Mouse (Mus musculus) kidney, postnatal 0 days (tissue): Measurements from ENCODE around the gene Ficd. TPM values are rescaled to one million over a fixed set of nuclear protein-coding genes. Genes with fewer than 3 reads are reported as not detected.
"Not testable (repeated sequence)": the region's sequence is repeated elsewhere in the genome, so short reads cannot be mapped to it uniquely, and the experiment has no call there.

ENCODE experiments used
- ATAC-seq: fragments of 200-750 bp; cut with Nextera tagmentation; replicated peaks from 2 replicates; pipeline ENCODE4 v1.8.0; 2017; ENCODE audit warnings: low read depth, moderate number of reproducible peaks, moderate TSS enrichment, moderate library complexity; ENCODE audit not compliant: low FRiP score
- DNase-seq: peaks from one replicate; pipeline ENCODE4 v3.0.0-alpha.2; 2016; ENCODE audit warnings: low spot score
- H3K27ac ChIP-seq: fragments of 300-500 bp; sonication (generic); 2 replicates; pipeline ENCODE4 v1.5.1; 2014; ENCODE audit warnings: mild to moderate bottlenecking
- H3K27me3 ChIP-seq: fragments of 300-500 bp; sonication (generic); 2 replicates; pipeline ENCODE4 v1.6.1; 2014; ENCODE audit warnings: low read length, mixed read lengths; ENCODE audit not compliant: insufficient read depth
- H3K36me3 ChIP-seq: fragments of 300-500 bp; sonication (generic); 2 replicates; pipeline ENCODE4 v1.6.1; 2014; ENCODE audit warnings: low read length, mixed read lengths; ENCODE audit not compliant: insufficient read depth
- H3K4me1 ChIP-seq: fragments of 300-500 bp; sonication (generic); replicated peaks from 2 replicates; pipeline ENCODE4 v1.6.1; 2014; ENCODE audit warnings: antibody characterized with exemption, low read length, mixed read lengths; ENCODE audit not compliant: insufficient read depth
- H3K4me2 ChIP-seq: fragments of 300-500 bp; sonication (generic); 2 replicates; pipeline ENCODE4 v1.6.1; 2014; ENCODE audit warnings: mild to moderate bottlenecking, low read length, moderate library complexity, mixed read lengths
- H3K4me3 ChIP-seq: fragments of 300-500 bp; sonication (generic); replicated peaks from 2 replicates; pipeline ENCODE4 v1.5.1; 2014; ENCODE audit warnings: low read depth, low read length
- H3K9ac ChIP-seq: fragments of 300-500 bp; sonication (generic); 2 replicates; pipeline ENCODE4 v1.6.1; 2014; ENCODE audit warnings: low read depth, low read length
- H3K9me3 ChIP-seq: fragments of 300-500 bp; sonication (generic); replicated peaks from 2 replicates; pipeline ENCODE4 v1.6.1; 2016; ENCODE audit warnings: low read length, inconsistent platforms, mixed read lengths
- CTCF ChIP-seq: IDR thresholded peaks from 2 replicates; pipeline ENCODE4 v1.5.1; 2016; ENCODE audit warnings: antibody characterized with exemption, low read depth, mild to moderate bottlenecking, moderate library complexity
- WGBS: fragments of 180-500 bp; shearing (Covaris S2); extraction: QIAGEN DNeasy Blood & Tissue Kit; methylation state at CpG from one replicate; pipeline ENCODE4 v1.1.7; 2014; 5-methylcytosine and 5-hydroxymethylcytosine counted together
- polyA plus RNA-seq: library from polyadenylated mRNA; unstranded; fragments of >200 nt; fragmentation: Nextera tagmentation; extraction: Ambion mirVana; gene quantifications from 2 replicates; pipeline ENCODE4 v1.2.1, GENCODE M21; 2015

Ficd gene
- polyA plus RNA-seq, 1 experiment from 2014 or later, result 5.4 TPM

DNA sequence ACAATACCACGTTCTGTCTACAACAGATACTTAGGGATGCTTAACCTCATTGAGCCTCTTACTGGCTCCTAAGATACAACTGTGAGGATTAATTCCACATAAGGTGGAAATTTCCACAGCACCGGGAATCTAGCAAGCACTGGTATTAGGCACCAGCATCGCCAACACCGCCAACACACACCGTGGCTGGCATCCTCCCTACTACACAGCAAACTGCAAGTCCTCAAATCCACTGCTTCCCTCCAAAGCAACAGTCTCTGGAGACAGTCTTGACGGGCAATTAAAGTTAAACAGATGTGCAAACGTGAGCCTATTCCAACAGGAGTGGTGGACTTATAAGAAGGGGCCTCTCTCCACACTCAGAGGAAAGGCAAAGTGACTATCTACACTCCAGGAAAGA lies 45.7 kb downstream of the Ficd start:
- Histone ChIP-seq H3K27me3 (no peaks in the 10 kb centered on the region), H3K27ac (no peak overlapping the region), H3K4me2 (no peak overlapping the region), H3K36me3 (peaks cover 14% of the 10 kb centered on the region; the same call in 1 of the 2 replicates), H3K4me3 (no peak overlapping the region), H3K4me1 (peaks cover 9% of the 10 kb centered on the region; the same call in 1 of the 2 replicates), H3K9ac (no peak overlapping the region), H3K9me3 (no peaks in the 10 kb centered on the region)
- TF ChIP-seq CTCF, result no peak
- 62% methylated on average over 7 of the region's 7 CpGs for WGBS
- no peak for DNase-seq
- no peak for ATAC-seq

DNA sequence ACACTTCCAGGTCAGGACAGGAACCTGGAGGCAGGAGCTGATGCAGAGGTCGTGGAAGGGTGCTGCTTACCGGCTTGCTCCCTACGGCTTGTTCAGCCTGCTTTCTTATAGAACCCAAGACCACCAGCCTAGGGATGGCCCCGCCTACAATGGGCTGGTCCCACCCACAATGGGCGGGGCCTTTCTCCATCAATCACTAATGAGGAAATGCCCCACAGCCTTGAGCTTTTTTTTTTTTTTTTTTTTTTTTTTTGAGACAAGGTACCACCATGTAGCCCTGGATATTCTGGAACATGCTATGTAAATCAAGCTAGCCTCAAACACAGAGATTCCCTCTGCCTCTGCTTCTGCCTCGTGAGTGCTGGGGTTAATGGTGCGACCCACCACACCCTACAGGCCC lies 46.3 kb downstream of the Ficd start:
- H3K9me3 ChIP-seq, result no peaks in the 10 kb centered on the region
- no peak overlapping the region for H3K27ac ChIP-seq
- H3K36me3 ChIP-seq, result peaks cover 8% of the 10 kb centered on the region; the same call in 1 of the 2 replicates
- 77% methylated on average over 7 of the region's 7 CpGs for WGBS
- no peak overlapping the region for H3K9ac ChIP-seq
- ATAC-seq (no peak), DNase-seq (no peak)
- TF ChIP-seq CTCF, result no peak
- H3K4me3 ChIP-seq, result no peak overlapping the region
- no peak overlapping the region for H3K4me2 ChIP-seq
- H3K27me3 ChIP-seq, result no peaks in the 10 kb centered on the region
- H3K4me1 ChIP-seq, result peaks cover 9% of the 10 kb centered on the region; the same call in 1 of the 2 replicates

DNA sequence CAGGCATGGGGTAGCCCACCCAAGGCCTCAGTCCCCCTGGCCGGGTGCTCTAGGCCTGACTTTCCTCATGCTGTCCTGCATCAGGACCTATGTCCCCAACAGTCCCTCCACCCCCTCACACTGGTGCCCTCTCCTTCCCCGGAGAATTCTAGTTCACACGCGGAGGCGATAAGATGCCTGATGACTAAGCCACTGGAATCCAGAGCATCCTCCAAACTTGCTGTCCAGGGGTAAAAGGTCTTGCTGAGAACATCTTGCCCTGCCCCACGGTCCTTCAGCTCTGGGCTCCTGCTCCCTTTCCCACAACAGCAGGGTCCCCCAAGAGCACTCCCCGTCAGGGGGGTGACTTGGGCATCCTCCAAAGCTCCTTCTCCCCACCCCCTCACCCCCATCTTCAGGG lies 47.0 kb downstream of the Ficd start:
- H3K4me1 ChIP-seq, result peaks cover 9% of the 10 kb centered on the region; the same call in 1 of the 2 replicates
- TF ChIP-seq CTCF, result no peak
- H3K36me3 ChIP-seq, result 0 out of 2 replicates have a peak, but pooled peaks cover 6% of the 10 kb centered on the region
- H3K4me2 ChIP-seq, result no peak overlapping the region
- no peak overlapping the region for H3K9ac ChIP-seq
- 76% methylated on average over 7 of the region's 7 CpGs for WGBS
- ATAC-seq (no peak), DNase-seq (no peak)
- no peaks in the 10 kb centered on the region for H3K27me3 ChIP-seq
- H3K9me3 ChIP-seq, result no peaks in the 10 kb centered on the region
- H3K4me3 ChIP-seq, result no peak overlapping the region
- H3K27ac ChIP-seq, result peak overlapping the region; percentile 83; the same call in 1 of the 2 replicates

DNA sequence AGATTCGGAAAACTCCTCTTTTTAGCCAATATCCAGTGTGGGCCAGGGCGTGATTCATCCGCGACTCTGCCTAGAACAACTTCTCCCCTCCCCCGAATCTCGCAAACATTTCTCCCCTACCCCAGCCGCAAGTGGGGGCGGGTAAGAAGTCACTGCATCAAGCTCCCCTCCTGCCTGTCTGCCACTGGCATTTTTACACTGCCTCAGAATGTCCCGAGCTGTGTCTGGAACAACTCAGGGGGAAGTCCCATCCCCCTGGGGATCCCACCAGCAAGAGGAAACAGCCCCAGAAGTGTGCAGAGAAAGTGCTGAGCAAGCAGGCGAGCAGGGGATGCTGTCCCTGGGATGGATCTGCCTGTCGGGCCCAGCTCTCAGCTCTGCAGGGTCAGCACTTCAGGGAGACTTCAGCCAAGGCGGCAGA lies 48.0 kb downstream of the Ficd start:
- peak; percentile 77 for DNase-seq
- no peak for TF ChIP-seq CTCF
- Histone ChIP-seq H3K27me3 (no peaks in the 10 kb centered on the region), H3K4me3 (no peak overlapping the region), H3K9me3 (no peaks in the 10 kb centered on the region), H3K27ac (peak overlapping the region; percentile 83), H3K4me1 (peaks cover 11% of the 10 kb centered on the region; the same call in 1 of the 2 replicates), H3K4me2 (0 out of 2 replicates have a peak overlapping the region, but pooled peaks have one; percentile 10), H3K9ac (0 out of 2 replicates have a peak overlapping the region, but pooled peaks have one; percentile 35), H3K36me3 (0 out of 2 replicates have a peak, but pooled peaks cover under 1% of the 10 kb centered on the region)
- ATAC-seq, result no peak
- 3% methylated on average over 12 of the region's 12 CpGs for WGBS

DNA sequence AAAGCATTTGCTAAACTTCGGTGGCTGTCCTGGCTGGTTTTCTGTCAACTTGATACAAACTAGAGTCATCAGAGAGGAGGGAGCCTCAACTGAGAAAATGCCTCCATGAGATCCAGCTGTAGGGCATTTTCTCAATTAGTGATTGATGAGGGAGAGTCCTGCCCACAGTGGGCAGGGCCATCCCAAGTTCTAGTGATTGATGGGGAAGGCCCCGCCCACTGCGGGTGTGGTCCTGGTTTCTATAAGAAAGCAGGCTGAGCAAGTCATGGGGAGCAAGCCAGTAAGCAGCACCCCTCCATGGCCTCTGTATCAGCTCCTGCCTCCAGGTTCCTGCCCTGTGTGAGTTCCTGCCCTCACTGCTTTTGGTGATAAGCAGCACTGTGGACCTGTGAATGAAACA lies 48.5 kb downstream of the Ficd start:
- not testable (repeated sequence) for H3K9me3 ChIP-seq, DNase-seq, H3K4me2 ChIP-seq, H3K4me3 ChIP-seq, H3K27me3 ChIP-seq, H3K36me3 ChIP-seq, ATAC-seq
- 39% methylated on average over 3 of the region's 3 CpGs for WGBS
- Histone ChIP-seq H3K27ac (peak overlapping the region; percentile 83), H3K4me1 (peaks cover 16% of the 10 kb centered on the region; the same call in 1 of the 2 replicates), H3K9ac (0 out of 2 replicates have a peak overlapping the region, but pooled peaks have one; percentile 35)

DNA sequence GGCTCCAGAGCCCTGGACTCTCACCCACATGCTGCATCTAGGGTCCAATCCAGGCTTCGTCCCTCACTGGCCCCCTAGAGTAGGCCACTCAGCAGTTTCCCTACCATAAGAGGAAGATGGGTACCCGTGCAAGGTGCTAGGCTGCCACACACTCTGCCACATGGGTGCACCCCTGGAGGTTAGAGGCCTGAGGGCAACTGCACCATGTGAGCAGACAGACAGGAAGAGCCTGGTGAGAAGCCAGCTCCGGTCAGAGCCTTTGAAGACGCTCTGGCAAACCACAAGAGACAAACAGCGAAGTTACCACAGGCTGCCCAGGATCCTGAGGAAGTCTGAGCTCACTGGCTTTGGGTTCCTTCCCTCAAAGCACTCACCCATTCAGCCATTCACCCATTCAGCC lies 51.4 kb downstream of the Ficd start:
- no peak overlapping the region for H3K9ac ChIP-seq
- TF ChIP-seq CTCF, result no peak
- no peak for DNase-seq
- no peak for ATAC-seq
- no peaks in the 10 kb centered on the region for H3K9me3 ChIP-seq
- H3K4me3 ChIP-seq, result no peak overlapping the region
- H3K27me3 ChIP-seq, result no peaks in the 10 kb centered on the region
- no peaks in the 10 kb centered on the region for H3K36me3 ChIP-seq
- WGBS, result 71% methylated on average over 5 of the region's 5 CpGs
- H3K27ac ChIP-seq, result no peak overlapping the region
- no peak overlapping the region for H3K4me2 ChIP-seq
- peaks cover 28% of the 10 kb centered on the region for H3K4me1 ChIP-seq

DNA sequence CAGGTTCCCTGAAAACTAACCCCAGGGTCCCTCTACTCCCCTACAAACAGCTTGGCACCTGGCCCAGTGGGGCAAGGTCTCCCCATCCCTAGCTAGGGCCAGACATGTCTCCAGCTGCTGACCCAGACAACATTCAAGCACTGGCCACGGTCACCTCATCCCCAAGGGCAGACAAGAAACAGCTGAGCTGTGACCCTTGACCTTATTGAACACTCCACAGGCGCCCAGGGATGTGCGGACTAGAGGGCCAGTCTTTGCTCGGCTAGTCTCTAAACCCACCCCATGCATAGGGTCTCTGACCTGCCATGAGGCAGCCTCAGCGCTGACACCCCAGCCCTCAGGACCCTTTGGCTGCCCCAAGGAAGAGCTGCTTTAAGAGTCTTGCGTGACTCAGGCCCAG lies 53.0 kb downstream of the Ficd start:
- Histone ChIP-seq H3K36me3 (no peaks in the 10 kb centered on the region), H3K9me3 (no peaks in the 10 kb centered on the region), H3K27me3 (no peaks in the 10 kb centered on the region), H3K4me3 (no peak overlapping the region), H3K27ac (peak overlapping the region; percentile 58), H3K9ac (no peak overlapping the region), H3K4me1 (peaks cover 26% of the 10 kb centered on the region), H3K4me2 (no peak overlapping the region)
- DNase-seq (no peak), ATAC-seq (peak; percentile 38; the same call in 1 of the 2 replicates)
- TF ChIP-seq CTCF, result no peak
- WGBS, result 24% methylated on average over 6 of the region's 6 CpGs
